Mouse (Mus musculus): Measurements from ENCODE around the gene Add2.

Gene Add2

DNA sequence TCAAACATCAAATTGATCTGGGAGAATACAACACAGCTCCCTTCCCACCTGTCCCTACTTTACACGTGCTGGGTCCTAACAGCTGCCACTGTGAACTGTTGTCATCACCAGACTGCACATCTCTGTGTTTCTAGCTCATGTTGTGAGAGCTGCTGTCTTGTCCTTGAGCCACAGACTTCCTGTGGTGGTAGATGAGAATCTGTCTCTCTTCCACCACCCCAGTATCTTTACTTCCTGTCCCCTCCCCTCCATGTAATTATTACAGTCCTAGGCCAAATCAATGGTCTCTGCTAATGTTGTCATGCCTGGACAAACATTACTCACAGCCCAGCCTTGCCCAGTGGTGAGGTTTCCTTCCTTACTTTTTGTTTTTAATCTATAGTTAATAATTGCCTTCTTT is 105.4 kb downstream of the Add2 start:
- DNase-seq (ENCODE audit: low read depth, low spot score), result no peak

DNA sequence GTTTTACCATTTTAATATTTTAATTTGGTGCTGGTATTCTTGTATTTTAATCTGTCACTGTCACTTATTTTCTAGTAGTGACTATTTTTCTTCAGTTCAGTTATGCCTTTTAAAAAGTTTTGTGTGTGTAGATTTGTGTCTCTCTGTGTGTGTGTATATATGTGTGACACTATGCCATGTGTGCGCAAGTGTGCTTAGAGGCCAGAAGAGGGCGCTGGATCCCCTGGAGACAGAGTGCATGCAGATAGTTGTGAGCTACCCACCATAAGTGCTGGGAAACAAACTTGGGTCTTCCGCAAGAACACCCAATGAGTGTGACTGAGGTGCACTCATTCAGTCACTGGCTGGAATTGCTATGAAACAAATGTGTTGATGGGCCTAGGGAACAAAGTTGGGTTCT is 107.7 kb downstream of the Add2 start:
- no peak for DNase-seq (ENCODE audit: low read depth, low spot score)

DNA sequence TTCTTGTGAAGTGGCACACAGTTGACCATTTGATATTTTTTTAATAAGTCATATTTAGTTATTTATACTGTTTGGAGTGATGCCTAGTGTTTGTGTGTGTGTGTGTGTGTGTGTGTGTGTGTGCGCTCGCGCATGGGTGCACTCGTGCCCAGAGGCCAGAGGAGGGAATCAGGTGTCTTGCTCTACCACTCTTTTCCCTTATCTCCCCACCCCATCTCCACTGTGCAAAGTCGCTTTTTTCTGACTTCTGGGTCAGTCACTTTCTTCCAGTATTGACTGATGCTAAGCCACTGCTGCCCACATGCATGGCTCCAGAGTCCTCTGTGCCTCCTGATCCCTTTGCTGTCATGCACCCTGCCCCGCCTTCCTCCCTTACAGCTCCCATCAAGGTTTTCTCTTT is 112.8 kb downstream of the Add2 start:
- DNase-seq (ENCODE audit: low read depth, low spot score), result no peak

DNA sequence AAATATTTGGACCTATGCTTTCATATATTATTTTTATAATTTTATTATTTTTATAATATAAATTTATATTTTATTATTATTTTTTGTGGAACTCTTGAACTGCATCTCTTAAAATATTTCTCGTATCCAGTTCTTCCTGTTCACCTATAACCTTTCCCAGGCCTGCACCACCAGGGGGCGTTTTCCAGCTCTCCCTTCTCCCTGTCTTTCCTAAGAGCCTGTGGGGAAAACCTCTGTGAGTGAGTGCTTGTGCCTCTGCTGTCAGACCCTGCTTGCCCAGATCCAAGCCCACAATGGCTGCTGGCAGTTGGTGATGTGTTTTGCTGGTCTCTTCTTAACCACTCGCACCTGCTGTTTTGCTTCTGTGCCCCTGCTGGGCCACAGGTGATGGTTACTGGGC is 113.3 kb downstream of the Add2 start:
- peak; percentile 78 for DNase-seq (ENCODE audit: low read depth, low spot score)

DNA sequence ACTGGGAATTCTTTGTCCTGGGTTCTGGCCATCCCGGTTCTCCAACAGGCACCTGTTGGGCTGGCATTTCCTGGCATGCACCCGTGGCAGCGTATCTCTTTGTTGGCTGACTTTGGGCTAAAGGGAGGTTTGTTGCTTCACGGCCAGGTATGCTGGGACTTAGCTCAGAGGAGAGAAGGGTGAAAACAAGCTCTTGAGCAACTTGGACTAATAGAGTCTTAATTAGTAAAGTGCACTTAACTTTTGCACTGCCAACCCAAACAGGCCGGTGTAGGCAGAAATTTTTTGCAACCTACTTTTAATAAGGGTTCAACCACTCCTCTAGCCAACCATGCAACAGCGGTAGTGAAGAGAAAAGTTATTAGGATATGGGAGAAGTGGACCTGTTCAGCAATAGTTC is 116.5 kb downstream of the Add2 start:
- no peak for DNase-seq (ENCODE audit: low read depth, low spot score)

DNA sequence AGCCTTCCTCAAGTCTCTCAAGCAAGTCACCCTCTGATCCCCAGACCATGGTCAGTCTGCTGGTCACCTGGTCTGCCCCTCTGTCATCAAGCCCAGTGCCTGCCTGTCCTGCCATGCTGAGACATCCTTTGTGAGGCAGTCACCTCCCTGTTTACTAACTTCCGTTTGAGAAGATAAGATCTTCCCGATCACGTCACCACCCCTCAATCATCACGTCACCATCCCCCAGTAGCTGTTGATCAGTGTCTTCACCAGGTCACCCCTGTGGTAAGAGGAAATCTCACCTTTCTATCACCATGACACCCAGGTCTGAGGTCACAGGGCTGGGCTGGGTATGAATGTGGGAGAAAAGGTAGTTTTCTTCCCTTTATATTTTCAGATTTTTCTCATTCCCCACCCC is 120.0 kb downstream of the Add2 start:
- DNase-seq (ENCODE audit: low read depth, low spot score), result no peak

DNA sequence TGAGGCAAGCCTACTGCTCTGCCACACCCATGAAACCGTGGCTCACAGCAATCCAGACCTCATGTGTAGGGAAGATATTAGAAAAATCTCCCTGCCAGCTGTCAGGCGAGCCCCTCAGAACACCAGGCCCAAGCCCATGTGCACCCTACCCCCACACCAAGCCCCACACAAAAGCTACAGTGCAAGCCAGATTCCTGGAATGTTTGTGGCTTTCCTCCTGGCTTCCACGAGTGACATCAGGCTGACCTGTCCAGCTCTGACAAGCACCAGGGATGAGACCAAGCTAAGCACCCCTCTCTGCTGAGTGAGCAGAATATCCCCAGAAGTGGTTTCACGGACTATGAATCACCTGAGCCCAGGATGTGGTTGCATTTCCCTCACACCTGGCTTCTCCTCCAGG is 120.5 kb downstream of the Add2 start:
- peak; percentile 89 for DNase-seq (ENCODE audit: low read depth, low spot score)

DNA sequence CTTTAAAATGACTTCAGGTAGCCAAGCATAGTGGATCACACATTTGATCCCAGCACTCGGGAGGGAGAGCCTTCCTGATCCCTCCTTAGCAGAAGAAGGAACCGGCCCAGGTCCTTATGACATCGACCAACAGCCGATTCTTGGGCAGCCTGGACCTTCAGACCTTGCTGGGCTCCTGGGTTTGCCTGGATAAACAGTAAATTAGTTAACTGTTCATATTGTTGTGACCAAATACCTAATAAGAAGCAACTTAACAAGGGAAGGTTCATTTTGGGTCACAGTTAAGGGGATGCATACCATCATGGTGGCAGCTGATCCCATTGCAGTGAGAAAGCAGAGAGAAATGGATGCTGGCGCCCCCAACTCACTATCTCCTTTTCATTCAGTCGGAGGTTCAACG is 124.2 kb downstream of the Add2 start:
- DNase-seq (ENCODE audit: low read depth, low spot score), result no peak

DNA sequence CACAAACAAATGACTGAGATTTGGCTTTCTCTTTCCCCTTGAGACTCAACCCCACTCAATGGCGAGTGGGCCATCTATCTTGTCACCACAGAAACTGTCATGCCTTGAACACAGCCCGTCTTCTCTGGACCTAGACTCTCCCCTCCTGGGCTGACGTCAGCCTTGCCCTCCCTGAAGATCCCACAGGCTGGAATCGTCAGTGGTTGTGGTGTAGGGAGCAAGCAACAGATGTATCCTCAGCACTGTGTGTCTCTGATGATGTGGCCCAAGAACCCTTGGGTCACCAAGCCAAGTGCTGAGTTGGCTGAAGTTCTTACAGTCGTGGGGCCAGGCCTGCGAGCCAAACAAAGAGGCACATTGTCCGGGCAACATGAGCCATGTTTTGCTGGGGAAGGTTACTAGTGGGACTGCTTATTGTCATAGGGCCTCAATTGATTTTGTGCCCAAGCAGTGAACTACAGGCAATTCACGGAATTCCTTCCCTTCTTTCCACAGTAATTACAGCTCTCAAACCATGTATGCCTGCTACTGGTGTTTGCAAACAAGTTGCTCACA is 125.0 kb downstream of the Add2 start:
- peak; percentile 75 for DNase-seq (ENCODE audit: low read depth, low spot score)

DNA sequence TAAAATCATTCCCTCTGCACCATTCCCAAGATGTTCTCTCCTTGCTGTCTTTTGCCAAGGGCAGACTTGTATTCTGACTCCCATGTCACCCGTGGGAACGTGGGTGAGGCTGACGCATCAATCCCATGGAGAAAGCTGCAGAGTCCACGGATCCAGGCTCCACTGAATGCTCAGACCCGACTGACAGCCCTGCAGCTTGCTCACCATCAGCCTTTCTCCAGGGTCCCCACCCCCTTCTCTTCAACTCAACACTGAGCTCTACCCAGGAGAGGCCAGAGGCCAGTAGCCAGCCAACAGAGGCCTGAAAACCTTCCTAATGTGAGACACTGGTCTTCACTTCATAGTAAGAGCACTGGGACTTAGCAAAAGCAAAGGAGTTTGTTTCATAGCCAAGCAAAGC is 125.5 kb downstream of the Add2 start:
- peak; percentile 34 for DNase-seq (ENCODE audit: low read depth, low spot score)

DNA sequence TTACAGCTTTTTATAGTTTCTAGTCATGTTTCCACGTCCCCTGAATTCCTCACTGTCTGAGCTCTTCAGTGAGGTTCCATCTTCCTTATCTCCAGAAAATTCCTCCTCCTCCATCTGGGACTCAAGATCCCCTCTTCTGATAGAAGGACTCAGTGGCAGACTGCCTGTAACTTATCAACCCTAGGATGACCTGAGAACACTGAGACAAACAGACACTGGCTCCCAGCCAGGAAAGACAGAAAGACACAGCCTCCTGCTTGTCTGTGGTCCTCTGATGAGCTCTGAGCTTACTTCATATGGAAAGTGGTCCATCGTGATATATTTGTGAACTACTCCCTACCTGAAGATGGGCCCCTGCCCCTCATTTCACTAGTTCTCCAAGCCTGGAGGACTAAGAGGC is 126.0 kb downstream of the Add2 start:
- DNase-seq (ENCODE audit: low read depth, low spot score), result peak; percentile 36

DNA sequence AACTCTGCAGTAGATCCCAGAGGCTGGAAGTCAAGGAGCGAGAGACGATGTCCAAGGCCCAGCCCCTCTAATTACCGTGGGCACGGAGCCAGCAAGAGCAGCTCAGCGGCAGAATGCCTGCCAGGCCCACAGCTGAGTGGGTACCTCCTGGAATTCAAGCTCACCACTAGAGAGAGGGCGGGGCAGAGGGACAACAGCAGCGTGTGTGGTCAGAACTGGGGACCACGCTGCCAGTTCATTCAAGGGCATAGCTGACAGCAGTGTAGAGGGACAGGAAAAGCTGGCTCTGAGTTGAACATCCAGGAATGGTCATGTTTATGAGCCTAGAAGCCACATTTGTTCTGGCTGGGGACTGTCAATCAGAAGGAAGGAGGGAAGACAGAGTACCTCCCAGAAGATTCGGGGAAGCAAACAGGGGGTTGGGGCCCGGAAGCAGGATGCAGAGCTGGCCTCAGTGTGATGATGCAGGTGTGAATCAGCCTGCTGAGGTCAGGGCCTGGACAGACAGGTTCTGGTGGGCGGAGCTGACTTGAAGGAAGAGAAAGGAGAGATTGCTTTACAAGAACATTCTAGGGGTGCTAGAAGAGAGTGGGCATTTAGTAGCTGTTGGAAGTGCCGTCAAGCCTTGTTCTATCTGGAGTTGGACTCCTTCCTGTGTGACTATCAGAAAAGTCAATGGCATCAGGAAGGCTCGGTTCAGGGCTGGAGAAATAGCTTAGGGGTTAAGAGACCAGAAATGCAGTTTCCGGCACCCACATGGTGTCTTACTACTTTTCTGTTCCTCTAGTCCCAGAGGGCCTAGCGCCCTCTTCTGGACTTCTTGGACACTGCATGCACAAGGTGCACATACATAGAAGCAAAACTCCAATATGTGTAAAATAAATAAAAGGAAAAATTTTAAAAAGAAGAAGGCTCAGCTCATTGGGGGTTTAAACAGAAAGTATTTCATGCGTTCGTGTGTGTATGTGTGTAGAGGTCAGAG is 129.1 kb downstream of the Add2 start:
- peak; percentile 74 for DNase-seq (ENCODE audit: low read depth, low spot score)

DNA sequence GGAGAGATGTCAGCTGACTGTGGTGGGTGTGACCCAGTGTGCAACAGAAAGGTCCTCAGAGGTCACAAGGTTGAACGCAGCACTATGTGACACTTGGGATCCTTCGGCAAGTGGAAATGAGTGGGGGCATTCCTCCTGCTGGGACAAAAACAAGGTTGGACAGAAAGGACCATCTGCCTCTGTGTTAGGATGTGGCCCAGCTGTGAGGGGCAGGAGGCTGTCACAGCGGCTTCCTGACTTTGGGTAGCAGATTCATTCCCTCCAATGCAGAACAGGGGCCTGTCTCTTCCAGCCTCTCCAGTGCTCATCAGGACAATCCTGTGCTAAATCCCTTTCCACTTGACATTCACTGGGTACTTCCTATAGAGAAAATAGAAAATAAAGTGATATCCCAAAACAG is 132.4 kb downstream of the Add2 start:
- DNase-seq (ENCODE audit: low read depth, low spot score), result no peak

DNA sequence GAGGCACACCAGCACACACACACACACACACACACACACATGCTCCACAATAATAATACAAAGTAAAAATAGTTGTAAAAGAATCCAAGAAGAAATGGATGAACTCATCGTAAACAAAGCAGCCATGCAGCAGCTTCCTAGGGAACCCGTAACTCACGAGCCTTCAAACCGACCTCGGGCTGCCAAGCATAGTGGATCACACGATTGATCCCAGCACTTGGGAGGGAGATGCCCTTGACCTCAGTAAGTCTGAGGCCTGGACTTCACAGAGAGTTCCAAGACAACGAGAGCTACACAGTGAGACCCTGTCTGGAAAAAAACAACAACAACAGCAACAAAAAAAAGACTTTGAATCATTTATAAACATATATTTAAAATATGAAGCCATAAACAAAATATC is 133.1 kb downstream of the Add2 start:
- no peak for DNase-seq (ENCODE audit: low read depth, low spot score)

DNA sequence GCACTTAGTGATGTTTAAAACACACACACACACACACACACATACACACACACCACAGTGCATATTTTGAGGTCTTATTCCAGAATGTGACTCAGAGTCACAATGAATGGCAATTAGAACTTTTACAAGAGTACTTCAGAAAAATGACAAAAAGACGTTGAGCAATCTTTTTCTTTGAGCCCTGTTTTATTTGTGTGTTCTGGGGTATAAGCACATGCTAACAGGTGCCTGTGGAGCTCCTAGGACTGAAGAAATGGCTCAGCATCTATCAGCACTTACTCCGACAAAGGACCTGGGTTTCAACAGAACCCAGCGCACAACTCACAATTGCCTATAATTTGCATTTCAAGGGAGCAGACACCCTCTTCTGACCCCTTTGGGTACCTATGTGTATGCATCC is 135.5 kb downstream of the Add2 start:
- DNase-seq (ENCODE audit: low read depth, low spot score), result no peak

DNA sequence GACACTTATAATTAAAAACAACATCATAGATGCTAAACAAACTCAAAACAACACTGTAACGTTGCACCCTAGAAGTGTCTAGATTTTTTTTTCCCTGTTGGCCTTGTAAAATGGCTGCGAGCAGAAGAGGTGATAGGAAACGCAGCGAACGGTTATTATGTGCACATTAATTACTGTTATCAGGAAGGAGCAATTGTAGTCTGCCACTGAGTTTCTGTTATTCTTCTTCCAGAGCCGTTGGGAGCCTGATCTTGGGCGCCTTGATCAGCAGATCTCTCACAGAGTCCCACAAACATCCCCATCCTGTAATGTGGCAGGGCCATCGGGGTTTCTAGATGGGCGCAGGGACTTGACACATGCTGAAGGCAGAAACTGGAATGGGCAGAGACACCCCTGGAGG is 137.9 kb downstream of the Add2 start:
- no peak for DNase-seq (ENCODE audit: low read depth, low spot score)

DNA sequence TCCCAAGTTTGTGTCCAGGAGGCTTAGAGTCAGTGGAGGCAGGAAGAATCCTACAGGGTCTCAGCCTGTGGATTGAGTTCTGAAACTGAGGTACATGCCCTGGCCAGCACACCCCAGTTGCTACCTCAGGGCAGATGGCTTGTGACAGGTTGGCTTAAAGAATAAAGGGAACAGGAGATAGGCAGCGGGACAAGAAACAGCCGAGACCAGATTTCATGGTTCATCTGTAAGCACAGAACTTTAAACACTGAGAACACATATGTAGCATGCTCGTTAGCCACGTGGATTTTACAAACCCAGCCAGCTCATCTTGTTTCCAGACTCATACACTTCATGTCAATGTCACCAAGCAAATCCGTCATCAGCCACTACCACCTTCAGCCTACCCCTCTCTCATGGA is 139.4 kb downstream of the Add2 start:
- DNase-seq (ENCODE audit: low read depth, low spot score), result no peak

DNA sequence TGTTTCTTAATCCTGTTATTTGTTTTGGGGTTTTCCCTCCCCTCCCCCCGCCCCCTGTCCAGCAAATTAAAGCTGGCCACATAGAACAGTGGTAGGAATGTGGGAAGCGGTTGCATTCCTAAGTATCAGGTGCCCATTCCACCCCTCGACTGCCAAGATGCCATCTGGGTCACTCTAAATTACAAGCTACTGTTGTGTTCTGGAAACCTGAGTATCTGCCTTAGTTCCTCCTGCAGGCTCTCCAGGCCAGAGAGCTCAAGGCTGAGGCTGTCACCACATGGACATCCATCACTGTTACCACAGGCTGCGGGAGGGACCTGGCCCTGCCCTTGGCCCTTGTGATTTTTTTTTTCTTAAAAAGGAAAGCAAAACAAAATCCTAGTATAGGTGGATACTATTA is 140.7 kb downstream of the Add2 start:
- peak; percentile 61 for DNase-seq (ENCODE audit: low read depth, low spot score)
